Mouse (Mus musculus) embryonic facial prominence, embryonic 11.5 days (tissue): Measurements from ENCODE around the gene Zfp592. TPM values are rescaled to one million over a fixed set of nuclear protein-coding genes. Genes with fewer than 3 reads are reported as not detected.

ENCODE experiments used
- ATAC-seq: fragments of 200-750 bp; cut with Nextera tagmentation; replicated peaks from 2 replicates; pipeline ENCODE4 v1.8.0; 2017; ENCODE audit warnings: low read depth; ENCODE audit not compliant: insufficient number of reproducible peaks, low FRiP score, low TSS enrichment
- DNase-seq: peaks from one replicate; pipeline ENCODE4 v3.0.0-alpha.2; 2015; ENCODE audit warnings: low spot score
- H3K27ac ChIP-seq: fragments of 300-500 bp; sonication (generic); replicated peaks from 2 replicates; pipeline ENCODE4 v1.5.1; 2014; ENCODE audit warnings: mild to moderate bottlenecking, low read depth, low read length, control low read depth
- H3K27me3 ChIP-seq: fragments of 300-500 bp; sonication (generic); 2 replicates; pipeline ENCODE4 v1.6.1; 2014; ENCODE audit warnings: mild to moderate bottlenecking, low read length, moderate library complexity, mixed read lengths; ENCODE audit not compliant: control insufficient read depth, insufficient read depth
- H3K36me3 ChIP-seq: fragments of 300-500 bp; sonication (generic); replicated peaks from 2 replicates; pipeline ENCODE4 v1.6.1; 2014; ENCODE audit warnings: low read depth, mild to moderate bottlenecking, low read length, moderate library complexity, mixed read lengths; ENCODE audit not compliant: control insufficient read depth, insufficient read depth
- H3K4me1 ChIP-seq: fragments of 300-500 bp; sonication (generic); 2 replicates; pipeline ENCODE4 v1.6.1; 2014; ENCODE audit warnings: low read length, mixed read lengths; ENCODE audit not compliant: control insufficient read depth, insufficient read depth
- H3K4me2 ChIP-seq: fragments of 300-500 bp; sonication (generic); 2 replicates; pipeline ENCODE4 v1.6.1; 2014; ENCODE audit warnings: low read depth, mild to moderate bottlenecking, control low read depth, low read length, moderate library complexity
- H3K4me3 ChIP-seq: fragments of 300-500 bp; sonication (generic); 2 replicates; pipeline ENCODE4 v1.5.1; 2014; ENCODE audit warnings: low read depth, low read length, control low read depth
- H3K9ac ChIP-seq: fragments of 300-500 bp; sonication (generic); replicated peaks from 2 replicates; pipeline ENCODE4 v1.6.1; 2014; ENCODE audit warnings: mild to moderate bottlenecking, control low read depth, low read length
- H3K9me3 ChIP-seq: fragments of 300-500 bp; sonication (generic); replicated peaks from 2 replicates; pipeline ENCODE4 v1.6.1; 2016; ENCODE audit warnings: mild to moderate bottlenecking, low read length, inconsistent platforms, mixed read lengths; ENCODE audit not compliant: control insufficient read depth
- WGBS: fragments of 180-500 bp; shearing (Covaris S2); extraction: QIAGEN DNeasy Blood & Tissue Kit; methylation state at CpG from one replicate; pipeline ENCODE4 v1.1.7; 2014; 5-methylcytosine and 5-hydroxymethylcytosine counted together
- polyA plus RNA-seq: library from polyadenylated mRNA; unstranded; fragments of >200 nt; fragmentation: Nextera tagmentation; extraction: Ambion mirVana; gene quantifications from 2 replicates; pipeline ENCODE4 v1.2.1, GENCODE M21; 2014

The Zfp592 gene
- polyA plus RNA-seq, 1 experiment from 2014 or later, result 10.2 TPM

GRCm38 (mm10) chr7:81077009-81077408 lies 83.5 kb downstream of the Zfp592 start:
- DNase-seq, result no peak
- WGBS, result 64% methylated on average over 6 of the region's 6 CpGs
- no peaks in the 10 kb centered on the region for H3K4me1 ChIP-seq
- H3K4me2 ChIP-seq, result no peak overlapping the region
- H3K27ac ChIP-seq, result no peak overlapping the region
- no peaks in the 10 kb centered on the region for H3K27me3 ChIP-seq
- no peak overlapping the region for H3K9ac ChIP-seq
- no peak overlapping the region for H3K4me3 ChIP-seq
- ATAC-seq, result no peak
- no peaks in the 10 kb centered on the region for H3K9me3 ChIP-seq
- H3K36me3 ChIP-seq, result no peaks in the 10 kb centered on the region

- DNase-seq, result no peak
- H3K27ac ChIP-seq, result no peak overlapping the region
- H3K27me3 ChIP-seq, result no peaks in the 10 kb centered on the region
- no peak overlapping the region for H3K9ac ChIP-seq
- WGBS, result 92% methylated on average over 6 of the region's 6 CpGs
- H3K4me1 ChIP-seq, result no peaks in the 10 kb centered on the region
- no peaks in the 10 kb centered on the region for H3K36me3 ChIP-seq
- ATAC-seq, result no peak
- no peak overlapping the region for H3K4me3 ChIP-seq
- H3K4me2 ChIP-seq, result no peak overlapping the region
- no peaks in the 10 kb centered on the region for H3K9me3 ChIP-seq
Observed at GRCm38 (mm10) chr7:81078740-81079139, 85.3 kb downstream of the Zfp592 start.

GRCm38 (mm10) chr7:81093420-81093965 lies 100.0 kb downstream of the Zfp592 start:
- no peak overlapping the region for H3K27ac ChIP-seq

GRCm38 (mm10) chr7:81094104-81094757 lies 100.8 kb downstream of the Zfp592 start:
- H3K4me2 ChIP-seq, result no peak overlapping the region
- no peak overlapping the region for H3K9ac ChIP-seq
- no peak overlapping the region for H3K4me3 ChIP-seq
- H3K4me1 ChIP-seq, result no peaks in the 10 kb centered on the region; the same call in 1 of the 2 replicates
- ATAC-seq, result no peak
- no peak overlapping the region for H3K27ac ChIP-seq
- 75% methylated on average over 6 of the region's 6 CpGs for WGBS
- H3K36me3 ChIP-seq, result no peaks in the 10 kb centered on the region
- 0 out of 2 replicates have a peak, but pooled peaks cover 2% of the 10 kb centered on the region for H3K27me3 ChIP-seq
- no peak for DNase-seq
- no peaks in the 10 kb centered on the region for H3K9me3 ChIP-seq

More at GRCm38 (mm10) chr7:81093420-81093965, 100.0 kb downstream of the Zfp592 start:
- ATAC-seq (no peak), DNase-seq (no peak)
- 58% methylated on average over 18 of the region's 18 CpGs for WGBS
- Histone ChIP-seq H3K36me3 (no peaks in the 10 kb centered on the region), H3K27me3 (no peaks in the 10 kb centered on the region), H3K4me2 (no peak overlapping the region), H3K4me1 (no peaks in the 10 kb centered on the region; the same call in 1 of the 2 replicates), H3K9ac (no peak overlapping the region), H3K4me3 (no peak overlapping the region), H3K9me3 (no peaks in the 10 kb centered on the region)

Other genes with a start within 250 kb of the Zfp592 start
- 30.4 and 32.6 TPM in 2 replicates for gene Iqgap1, start 167.7 kb upstream of the Zfp592 start, polyA plus RNA-seq
- 4.5 and 5.4 TPM in 2 replicates for gene Zscan2, start 132.8 kb upstream of the Zfp592 start, polyA plus RNA-seq
- gene Wdr73, start 92.4 kb upstream of the Zfp592 start, polyA plus RNA-seq, result 33.0 and 38.8 TPM in 2 replicates
- 7.3 and 8.5 TPM in 2 replicates for gene Nmb, start 88.6 kb upstream of the Zfp592 start, polyA plus RNA-seq
- 220 and 231 TPM in 2 replicates for gene Sec11a, start 45.9 kb upstream of the Zfp592 start, polyA plus RNA-seq
- 0.17 and 0.35 TPM in 2 replicates for gene Alpk3, start 63.9 kb downstream of the Zfp592 start, polyA plus RNA-seq
- gene Slc28a1, start 121.1 kb downstream of the Zfp592 start, polyA plus RNA-seq, result 0.07 TPM in 1 of 2 replicates, not detected in the other
- 4.1 and 5.0 TPM in 2 replicates for gene Pde8a, start 219.9 kb downstream of the Zfp592 start, polyA plus RNA-seq